Mouse (Mus musculus) MEL (cell line): ENCODE data around the gene Fut1. TPM values are rescaled to one million over a fixed set of nuclear protein-coding genes. Genes with fewer than 3 reads are reported as not detected.
A peak's percentile ranks its signal among the peaks of the same experiment; 100 is the strongest.

Experiments used
- DNase-seq: peaks from one replicate; pipeline ENCODE4 v3.0.0; 2011; ENCODE audit warnings: low read depth, low spot score
- H3K27ac ChIP-seq: 2 replicates; pipeline ENCODE4 v1.5.1; 2012; ENCODE audit warnings: low read depth, mild to moderate bottlenecking, control low read depth, low read length, moderate library complexity; ENCODE audit not compliant: control insufficient read depth
- H3K27me3 ChIP-seq, 2 experiments: fragments of 150-350 bp in 1 of 2; sonication (generic) in 1 of 2; 2 replicates each; pipeline ENCODE4 v1.6.1; 2012; ENCODE audit warnings: low read length in 2 of 2, mild to moderate bottlenecking in 2 of 2, improper control_type of control experiment in 1 of 2, moderate library complexity in 1 of 2; ENCODE audit not compliant: insufficient read depth in 2 of 2, control insufficient read depth in 1 of 2
- H3K36me3 ChIP-seq, 2 experiments: 2 replicates each; pipeline ENCODE4 v1.6.1; 2012 to 2014; ENCODE audit warnings: low read length in 2 of 2, improper control_type of control experiment in 1 of 2, inconsistent platforms in 1 of 2, mild to moderate bottlenecking in 1 of 2; ENCODE audit not compliant: insufficient read depth in 2 of 2, control insufficient read depth in 1 of 2
- H3K4me1 ChIP-seq, 2 experiments: fragments of 150-350 bp in 1 of 2; sonication (generic) in 1 of 2; 2 replicates each; pipeline ENCODE4 v1.6.1; 2012; ENCODE audit warnings: low read length in 2 of 2, improper control_type of control experiment in 1 of 2, mild to moderate bottlenecking in 1 of 2; ENCODE audit not compliant: insufficient read depth in 2 of 2, control insufficient read depth in 1 of 2
- H3K4me3 ChIP-seq, 2 experiments: fragments of 150-350 bp in 1 of 2; sonication (generic) in 1 of 2; 2 replicates each; pipeline ENCODE4 v1.5.1; 2012; ENCODE audit warnings: low read depth in 2 of 2, low read length in 2 of 2, mild to moderate bottlenecking in 2 of 2, moderate library complexity in 2 of 2, control low read depth in 1 of 2, improper control_type of control experiment in 1 of 2; ENCODE audit not compliant: control insufficient read depth in 1 of 2, insufficient read depth in 1 of 2
- H3K79me2 ChIP-seq: 2 replicates; pipeline ENCODE4 v1.6.1; 2012; ENCODE audit warnings: mild to moderate bottlenecking, low read length, moderate library complexity; ENCODE audit not compliant: control insufficient read depth, poor library complexity, insufficient read depth
- H3K9ac ChIP-seq: 2 replicates; pipeline ENCODE4 v1.6.1; 2012; ENCODE audit warnings: low read depth, mild to moderate bottlenecking, control low read depth, low read length, moderate library complexity; ENCODE audit not compliant: control insufficient read depth, poor library complexity, severe bottlenecking
- H3K9me3 ChIP-seq: fragments of 150-350 bp; sonication (generic); replicated peaks from 2 replicates; pipeline ENCODE4 v1.6.1; 2012; ENCODE audit warnings: mild to moderate bottlenecking, low read length, improper control_type of control experiment, moderate library complexity; ENCODE audit not compliant: insufficient read depth
- CTCF ChIP-seq, 3 experiments: IDR thresholded peaks in 2 of 3; conservative IDR thresholded peaks in 1 of 3; 2 replicates each; pipeline ENCODE4 v1.5.1; 2011 to 2012; ENCODE audit warnings: low read length in 3 of 3, low read depth in 2 of 3, mild to moderate bottlenecking in 2 of 3, improper control_type of control experiment in 1 of 3, inconsistent platforms in 1 of 3, mixed read lengths in 1 of 3, moderate library complexity in 1 of 3; ENCODE audit not compliant: control insufficient read depth in 1 of 3, insufficient read depth in 1 of 3, poor library complexity in 1 of 3, severe bottlenecking in 1 of 3
- MAX ChIP-seq: IDR thresholded peaks from 2 replicates; pipeline ENCODE4 v1.6.1; 2011; ENCODE audit warnings: low read length, improper control_type of control experiment
- RAD21 ChIP-seq: IDR thresholded peaks from 2 replicates; pipeline ENCODE4 v1.6.1; 2011; ENCODE audit warnings: mild to moderate bottlenecking, low read depth, low read length, improper control_type of control experiment
- RCOR1 ChIP-seq: IDR thresholded peaks from 2 replicates; pipeline ENCODE4 v1.6.1; 2012; ENCODE audit warnings: low read depth, mild to moderate bottlenecking, inconsistent platforms, low read length, improper control_type of control experiment
- SMC3 ChIP-seq: IDR thresholded peaks from 2 replicates; pipeline ENCODE4 v1.6.1; 2011; ENCODE audit warnings: low read depth, low read length, improper control_type of control experiment
- USF1 ChIP-seq: IDR thresholded peaks from 2 replicates; pipeline ENCODE4 v1.6.1; 2014; ENCODE audit warnings: low read depth, mild to moderate bottlenecking, inconsistent platforms, low read length, improper control_type of control experiment, moderate library complexity
- ZC3H11A ChIP-seq: IDR thresholded peaks from 2 replicates; pipeline ENCODE4 v1.6.1; 2012; ENCODE audit warnings: low read depth, mild to moderate bottlenecking, inconsistent platforms, low read length, improper control_type of control experiment
- ZMIZ1 ChIP-seq: IDR thresholded peaks from 2 replicates; pipeline ENCODE4 v1.6.1; 2012; ENCODE audit warnings: low read depth, mild to moderate bottlenecking, inconsistent platforms, low read length, improper control_type of control experiment, moderate library complexity
- polyA plus RNA-seq, 2 experiments: library from polyadenylated mRNA; stranded (reverse) in 1 of 2; unstranded in 1 of 2; fragments of >175 nt in 1 of 2; fragments of >200 nt in 1 of 2; gene quantifications; 2 replicates each; pipeline versions ENCODE4 v1.2.1 to v1.2.4; 2012; ENCODE audit warnings: low replicate concordance in 2 of 2, low read depth in 1 of 2; ENCODE audit not compliant: insufficient read length in 2 of 2, insufficient read depth in 1 of 2, missing spikeins in 1 of 2
- total RNA-seq: library from RNA; depleted of rRNA; stranded (reverse); fragments of 300-350 nt; gene quantifications from 2 replicates; pipeline ENCODE4 v1.2.3, GENCODE M21; 2012; rRNA removed

The Fut1 gene
- total and polyA plus RNA-seq, 3 experiments, result 0.04 TPM; not detected in 2

- no peak overlapping the region for H3K4me3 ChIP-seq
- TF ChIP-seq MAX (no peak), USF1 (no peak), RAD21 (no peak), RCOR1 (no peak)
- no peaks in the 10 kb centered on the region for H3K9me3 ChIP-seq
- no peak overlapping the region for H3K9ac ChIP-seq
- no peaks in the 10 kb centered on the region for H3K36me3 ChIP-seq
- H3K27me3 ChIP-seq, result peaks cover 0 to 4% of the 10 kb centered on the region in 2 experiments; a peak in 3 of 4 replicates
- no peak overlapping the region for H3K27ac ChIP-seq
- no peaks in the 10 kb centered on the region for H3K79me2 ChIP-seq
- no peak for DNase-seq
- no peaks in the 10 kb centered on the region for H3K4me1 ChIP-seq
Measured at GRCm38 (mm10) chr7:45667761-45668160, 50.7 kb downstream of the Fut1 start.

GRCm38 (mm10) chr7:45668921-45669320 is 51.8 kb downstream of the Fut1 start:
- H3K36me3 ChIP-seq, result no peaks in the 10 kb centered on the region
- H3K27ac ChIP-seq, result no peak overlapping the region
- peaks cover 0 to 4% of the 10 kb centered on the region in 2 experiments; a peak in 3 of 4 replicates for H3K27me3 ChIP-seq
- H3K4me1 ChIP-seq, result no peaks in the 10 kb centered on the region
- H3K4me3 ChIP-seq, result no peak overlapping the region
- H3K9ac ChIP-seq, result no peak overlapping the region
- H3K9me3 ChIP-seq, result no peaks in the 10 kb centered on the region
- DNase-seq, result peak; percentile 66
- H3K79me2 ChIP-seq, result no peaks in the 10 kb centered on the region
- TF ChIP-seq SMC3 (peak; percentile 40; the same call in 1 of the 2 replicates), ZMIZ1 (no peak), CTCF (IDR thresholded peaks at IDR 0.05 in 2 of 3, conservative IDR thresholded peaks at IDR 0.05 in 1 of 3; ENCODE audit: control insufficient read depth in 1 of 3, insufficient read depth in 1 of 3, low read depth in 2 of 3, low read length in 3 of 3, poor library complexity in 1 of 3, severe bottlenecking in 1 of 3) (peak; percentile 38 to 52 (median 48)), RAD21 (peak; percentile 45), ZC3H11A (0 out of 2 replicates have a peak, but pooled peaks have one; percentile 27)
- TF ChIP-seq, all 39 proteins: peak for 4

Other genes with a start within 250 kb of the Fut1 start
Only the 30 nearest of the 35 such genes appear.
- 0.54 and 0.92 TPM in 2 replicates for gene Ntf5, start 203.6 kb upstream of the Fut1 start, total RNA-seq
- gene Ntf5, start 203.6 kb upstream of the Fut1 start, polyA plus RNA-seq, result 1 to 10 TPM in 1 of 2 experiments, not detected in 1; 1.9 TPM
- gene Lhb, start 196.5 kb upstream of the Fut1 start, total RNA-seq, result 0.19 TPM in 1 of 2 replicates, not detected in the other
- under 1 TPM in 1 of 2 experiments, not detected in 1; 0.28 TPM for gene Lhb, start 196.5 kb upstream of the Fut1 start, polyA plus RNA-seq
- 12.8 and 15.0 TPM in 2 replicates for gene Gys1, start 182.4 kb upstream of the Fut1 start, total RNA-seq
- gene Gys1, start 182.4 kb upstream of the Fut1 start, polyA plus RNA-seq, result 10 to 100 TPM in 1 of 2 experiments, not detected in 1; 46.9 TPM
- gene Ruvbl2, start 179.2 kb upstream of the Fut1 start, total RNA-seq, result 434 and 469 TPM in 2 replicates
- 100 to 1,000 TPM in 1 of 2 experiments, not detected in 1; 758 TPM for gene Ruvbl2, start 179.2 kb upstream of the Fut1 start, polyA plus RNA-seq
- gene Ftl1, start 157.4 kb upstream of the Fut1 start, total RNA-seq, result 1,416 and 1,470 TPM in 2 replicates
- gene Ftl1, start 157.4 kb upstream of the Fut1 start, polyA plus RNA-seq, result 1,000 to 10,000 TPM in 1 of 2 experiments, not detected in 1; 2,290 TPM
- gene Bax, start 150.4 kb upstream of the Fut1 start, total RNA-seq, result 105 and 130 TPM in 2 replicates
- gene Bax, start 150.4 kb upstream of the Fut1 start, polyA plus RNA-seq, result 100 to 1,000 TPM; 205 to 778 TPM
- gene Tulp2, start 135.4 kb upstream of the Fut1 start, total RNA-seq, result 0.56 and 1.1 TPM in 2 replicates
- gene Tulp2, start 135.4 kb upstream of the Fut1 start, polyA plus RNA-seq, result 1 to 10 TPM in 1 of 2 experiments, not detected in 1; 1.2 TPM
- not detected in 2 replicates for gene Gm45808, start 130.5 kb upstream of the Fut1 start, total RNA-seq
- gene Gm45808, start 130.5 kb upstream of the Fut1 start, polyA plus RNA-seq, result not detected
- 0.08 and 0.10 TPM in 2 replicates for gene Dhdh, start 128.5 kb upstream of the Fut1 start, total RNA-seq
- 1 to 10 TPM in 1 of 2 experiments, not detected in 1; 1.6 TPM for gene Dhdh, start 128.5 kb upstream of the Fut1 start, polyA plus RNA-seq
- 196 and 224 TPM in 2 replicates for gene Nucb1, start 106.9 kb upstream of the Fut1 start, total RNA-seq
- 100 to 1,000 TPM in 1 of 2 experiments, 10 to 100 TPM in 1; 92.3 to 343 TPM for gene Nucb1, start 106.9 kb upstream of the Fut1 start, polyA plus RNA-seq
- gene Ppp1r15a, start 91.0 kb upstream of the Fut1 start, total RNA-seq, result 27.0 and 27.2 TPM in 2 replicates
- 10 to 100 TPM in 1 of 2 experiments, not detected in 1; 78.0 TPM for gene Ppp1r15a, start 91.0 kb upstream of the Fut1 start, polyA plus RNA-seq
- gene Plekha4, start 91.0 kb upstream of the Fut1 start, total RNA-seq, result 0.12 and 0.36 TPM in 2 replicates
- under 1 TPM in 1 of 2 experiments, not detected in 1; 0.65 TPM for gene Plekha4, start 91.0 kb upstream of the Fut1 start, polyA plus RNA-seq
- gene Hsd17b14, start 62.4 kb upstream of the Fut1 start, total RNA-seq, result 1.8 and 2.0 TPM in 2 replicates
- gene Hsd17b14, start 62.4 kb upstream of the Fut1 start, polyA plus RNA-seq, result 1 to 10 TPM in 1 of 2 experiments, not detected in 1; 9.3 TPM
- gene Bcat2, start 47.1 kb upstream of the Fut1 start, total RNA-seq, result 47.4 and 49.4 TPM in 2 replicates
- gene Bcat2, start 47.1 kb upstream of the Fut1 start, polyA plus RNA-seq, result 100 to 1,000 TPM in 1 of 2 experiments, not detected in 1; 140 TPM
- not detected in 2 replicates for gene Fgf21, start 1.8 kb upstream of the Fut1 start, total RNA-seq
- gene Fgf21, start 1.8 kb upstream of the Fut1 start, polyA plus RNA-seq, result not detected
- gene Izumo1, start 4.5 kb downstream of the Fut1 start, total RNA-seq, result not detected in 2 replicates
- under 1 TPM in 1 of 2 experiments, not detected in 1; 0.04 TPM for gene Izumo1, start 4.5 kb downstream of the Fut1 start, polyA plus RNA-seq
- gene Rasip1, start 10.2 kb downstream of the Fut1 start, total RNA-seq, result 1.1 TPM in 2 replicates
- gene Rasip1, start 10.2 kb downstream of the Fut1 start, polyA plus RNA-seq, result under 1 TPM in 1 of 2 experiments, not detected in 1; 0.65 TPM
- gene Mamstr, start 22.7 kb downstream of the Fut1 start, total RNA-seq, result not detected in 2 replicates
- not detected for gene Mamstr, start 22.7 kb downstream of the Fut1 start, polyA plus RNA-seq
- gene Fut2, start 49.1 kb downstream of the Fut1 start, total RNA-seq, result not detected in 2 replicates
- not detected for gene Fut2, start 49.1 kb downstream of the Fut1 start, polyA plus RNA-seq
- not detected in 2 replicates for gene Ntn5, start 66.7 kb downstream of the Fut1 start, total RNA-seq
- gene Ntn5, start 66.7 kb downstream of the Fut1 start, polyA plus RNA-seq, result under 1 TPM in 1 of 2 experiments, not detected in 1; 0.13 TPM
- gene Sec1, start 77.1 kb downstream of the Fut1 start, total RNA-seq, result not detected in 2 replicates
- gene Sec1, start 77.1 kb downstream of the Fut1 start, polyA plus RNA-seq, result not detected
- gene Car11, start 82.6 kb downstream of the Fut1 start, total RNA-seq, result 0.29 and 0.77 TPM in 2 replicates
- gene Car11, start 82.6 kb downstream of the Fut1 start, polyA plus RNA-seq, result 1 to 10 TPM in 1 of 2 experiments, not detected in 1; 1.5 TPM
- gene Dbp, start 87.8 kb downstream of the Fut1 start, total RNA-seq, result 21.1 and 24.4 TPM in 2 replicates
- gene Dbp, start 87.8 kb downstream of the Fut1 start, polyA plus RNA-seq, result 10 to 100 TPM in 1 of 2 experiments, not detected in 1; 22.5 TPM
- gene Rpl18, start 98.2 kb downstream of the Fut1 start, total RNA-seq, result 3,210 and 3,724 TPM in 2 replicates
- 1,000 to 10,000 TPM in 1 of 2 experiments, not detected in 1; 3,544 TPM for gene Rpl18, start 98.2 kb downstream of the Fut1 start, polyA plus RNA-seq
- gene Sphk2, start 100.7 kb downstream of the Fut1 start, total RNA-seq, result 18.3 and 21.0 TPM in 2 replicates
- gene Sphk2, start 100.7 kb downstream of the Fut1 start, polyA plus RNA-seq, result 10 to 100 TPM in 1 of 2 experiments, not detected in 1; 40.2 TPM
- 0.95 and 1.0 TPM in 2 replicates for gene Fam83e, start 103.9 kb downstream of the Fut1 start, total RNA-seq
- under 1 TPM in 1 of 2 experiments, not detected in 1; 0.43 TPM for gene Fam83e, start 103.9 kb downstream of the Fut1 start, polyA plus RNA-seq
- gene Spaca4, start 108.5 kb downstream of the Fut1 start, total RNA-seq, result not detected in 2 replicates
- gene Spaca4, start 108.5 kb downstream of the Fut1 start, polyA plus RNA-seq, result under 1 TPM in 1 of 2 experiments, not detected in 1; 0.38 TPM
- gene Lmtk3, start 166.4 kb downstream of the Fut1 start, total RNA-seq, result 0.03 and 0.04 TPM in 2 replicates
- gene Lmtk3, start 166.4 kb downstream of the Fut1 start, polyA plus RNA-seq, result under 1 TPM in 1 of 2 experiments, not detected in 1; 0.40 TPM
- 0.08 and 0.16 TPM in 2 replicates for gene Sult2b1, start 167.4 kb downstream of the Fut1 start, total RNA-seq
- under 1 TPM in 1 of 2 experiments, not detected in 1; 0.47 TPM for gene Sult2b1, start 167.4 kb downstream of the Fut1 start, polyA plus RNA-seq
- gene Cyth2, start 197.3 kb downstream of the Fut1 start, total RNA-seq, result 42.6 and 52.9 TPM in 2 replicates
- 10 to 100 TPM in 1 of 2 experiments, not detected in 1; 92.2 TPM for gene Cyth2, start 197.3 kb downstream of the Fut1 start, polyA plus RNA-seq